Mouse (Mus musculus) embryonic facial prominence, embryonic 15.5 days (tissue): ENCODE measurements at regions not wholly inside any gene's neighbourhood (a gene's known extent, or its start where the extent isn't known, plus 50 kb on each side); places are given as distances from the start of the nearest gene placed in this dataset.

Experiments used
- ATAC-seq: fragments of 200-750 bp; cut with Nextera tagmentation; 2 replicates; pipeline ENCODE4 v1.8.0; 2017; ENCODE audit warnings: low read depth, moderate TSS enrichment; ENCODE audit not compliant: insufficient number of reproducible peaks, low FRiP score, low TSS enrichment
- H3K27ac ChIP-seq: fragments of 300-500 bp; sonication (generic); replicated peaks from 2 replicates; pipeline ENCODE4 v1.5.1; 2015; ENCODE audit warnings: mild to moderate bottlenecking, inconsistent platforms
- H3K27me3 ChIP-seq: fragments of 300-500 bp; sonication (generic); 2 replicates; pipeline ENCODE4 v1.6.1; 2015; ENCODE audit warnings: inconsistent platforms
- H3K36me3 ChIP-seq: fragments of 300-500 bp; sonication (generic); 2 replicates; pipeline ENCODE4 v1.6.1; 2015; ENCODE audit warnings: mild to moderate bottlenecking, inconsistent platforms
- H3K4me1 ChIP-seq: fragments of 300-500 bp; sonication (generic); 2 replicates; pipeline ENCODE4 v1.6.1; 2015; ENCODE audit warnings: inconsistent platforms
- H3K4me2 ChIP-seq: fragments of 300-500 bp; sonication (generic); replicated peaks from 2 replicates; pipeline ENCODE4 v1.6.1; 2015; ENCODE audit warnings: mild to moderate bottlenecking, inconsistent platforms
- H3K4me3 ChIP-seq: fragments of 300-500 bp; sonication (generic); replicated peaks from 2 replicates; pipeline ENCODE4 v1.5.1; 2015; ENCODE audit warnings: mild to moderate bottlenecking, inconsistent platforms
- H3K9ac ChIP-seq: fragments of 300-500 bp; sonication (generic); 2 replicates; pipeline ENCODE4 v1.6.1; 2015; ENCODE audit warnings: inconsistent platforms
- H3K9me3 ChIP-seq: fragments of 300-500 bp; sonication (generic); replicated peaks from 2 replicates; pipeline ENCODE4 v1.6.1; 2016; ENCODE audit warnings: inconsistent platforms
- WGBS: fragments of 180-500 bp; shearing (Covaris S2); methylation state at CpG from one replicate; pipeline ENCODE4 v1.1.7; 2015; 5-methylcytosine and 5-hydroxymethylcytosine counted together

DNA sequence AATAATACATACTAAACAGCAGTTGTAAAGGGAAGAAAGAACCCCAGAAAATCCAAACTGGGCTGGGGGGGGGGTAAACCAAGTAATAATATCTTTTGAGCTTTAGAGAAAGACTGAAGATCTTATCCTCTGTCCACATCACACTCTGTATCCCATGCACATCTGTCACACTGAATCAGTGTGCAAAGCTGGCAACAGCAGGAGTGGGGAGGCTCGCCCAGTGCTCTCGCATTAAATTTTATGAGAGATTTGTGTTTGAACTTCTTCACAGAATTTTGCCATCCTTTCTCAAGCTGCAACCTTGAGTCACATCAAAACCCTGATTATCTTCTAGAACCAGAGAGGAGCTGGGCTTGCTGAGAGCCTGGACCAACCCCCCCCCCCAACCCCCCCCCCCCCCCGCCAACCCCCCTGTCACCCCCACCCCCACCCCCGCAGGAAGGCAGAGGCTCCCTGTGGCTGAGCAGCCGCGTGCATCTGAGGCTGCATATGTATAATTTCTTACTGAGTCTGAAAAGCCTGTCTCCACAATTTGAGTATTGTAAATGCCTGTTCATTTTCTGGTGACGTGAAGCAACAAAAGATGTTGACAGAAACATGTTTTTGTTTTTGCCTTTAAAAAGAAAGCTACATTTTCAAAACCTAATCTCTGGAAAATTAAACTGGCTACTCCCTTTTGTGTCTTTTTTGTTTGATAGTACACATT is 59.0 kb upstream of the Kctd3 start:
- H3K4me3 ChIP-seq: no peak overlapping the region

DNA sequence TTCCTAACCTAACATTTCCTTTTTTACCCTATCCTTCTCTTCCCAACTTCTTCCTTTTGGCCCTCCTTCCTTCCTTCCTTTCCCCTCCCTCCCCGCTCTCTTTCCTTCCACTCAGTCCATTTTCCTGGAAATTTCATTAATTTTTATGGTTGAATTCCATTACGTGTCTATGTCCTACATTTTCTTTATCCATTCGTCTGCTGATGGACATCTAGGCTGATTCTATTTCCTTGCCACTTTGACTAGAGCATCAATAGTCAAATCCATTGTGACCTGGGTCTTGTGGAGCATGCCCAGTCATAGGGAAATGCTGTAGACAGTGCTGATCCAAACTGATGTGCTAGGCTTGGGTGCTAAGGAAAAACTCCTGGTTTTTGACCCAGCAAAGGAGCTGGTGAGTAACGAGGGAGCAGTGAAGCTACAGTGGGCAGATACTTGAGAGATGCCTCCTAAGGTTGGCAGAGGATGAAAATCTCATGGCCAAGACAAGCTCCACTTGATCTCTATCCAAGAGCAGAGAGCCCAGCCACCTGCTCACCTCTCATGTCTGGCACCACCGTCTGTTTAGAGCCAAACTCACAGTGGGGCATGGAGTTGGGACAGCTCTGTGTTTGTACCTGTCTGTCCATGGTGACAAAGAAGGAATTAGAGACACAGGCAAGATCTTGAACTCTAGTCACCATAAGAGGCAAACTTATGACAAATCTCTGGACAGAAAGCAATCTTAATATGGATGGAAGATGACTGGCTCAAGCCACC is 57.7 kb upstream of the Kctd3 start:
- Histone ChIP-seq H3K27ac (no peak overlapping the region), H3K9ac (no peak overlapping the region), H3K27me3 (no peaks in the 10 kb centered on the region), H3K9me3 (no peaks in the 10 kb centered on the region), H3K4me1 (peaks cover 5% of the 10 kb centered on the region; the same call in 1 of the 2 replicates), H3K36me3 (no peaks in the 10 kb centered on the region), H3K4me3 (no peak overlapping the region), H3K4me2 (no peak overlapping the region)
- no peak for ATAC-seq
- 83% methylated on average over 5 of the region's 5 CpGs for WGBS

More for the DNA sequence above, 59.0 kb upstream of the Kctd3 start:
- H3K9me3 ChIP-seq: no peaks in the 10 kb centered on the region
- WGBS: 31% methylated on average over 6 of the region's 7 CpGs
- ATAC-seq: no peak
- H3K4me1 ChIP-seq: peaks cover 5% of the 10 kb centered on the region; the same call in 1 of the 2 replicates
- no peaks in the 10 kb centered on the region for H3K36me3 ChIP-seq
- no peak overlapping the region for H3K4me2 ChIP-seq
- no peak overlapping the region for H3K27ac ChIP-seq
- no peak overlapping the region for H3K9ac ChIP-seq
- H3K27me3 ChIP-seq: no peaks in the 10 kb centered on the region

DNA sequence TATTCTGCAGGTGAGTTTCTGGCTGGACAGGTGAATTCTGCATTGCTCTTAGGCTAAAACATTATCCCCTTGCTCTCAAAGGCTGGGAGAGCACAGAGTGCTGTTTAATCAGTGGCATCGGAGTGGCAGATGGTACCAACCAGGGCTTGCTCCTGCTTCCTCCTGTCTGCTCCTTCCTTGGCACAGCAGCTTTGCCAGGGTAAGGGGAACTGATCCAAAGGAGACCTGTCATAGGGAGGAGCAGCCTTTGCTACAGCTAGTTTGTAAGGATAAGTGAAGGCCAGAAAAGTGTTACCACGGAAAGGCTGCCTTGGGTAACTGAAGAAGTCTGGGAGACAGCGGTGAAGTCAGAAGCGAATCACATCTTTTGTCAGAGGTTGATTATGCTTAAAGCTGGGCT is 57.0 kb upstream of the Kctd3 start:
- H3K4me1 ChIP-seq: peaks cover 5% of the 10 kb centered on the region; the same call in 1 of the 2 replicates
- H3K9me3 ChIP-seq: no peaks in the 10 kb centered on the region
- H3K4me3 ChIP-seq: no peak overlapping the region
- H3K27ac ChIP-seq: no peak overlapping the region
- no peaks in the 10 kb centered on the region for H3K27me3 ChIP-seq
- no peak overlapping the region for H3K9ac ChIP-seq
- 84% methylated on average over 4 of the region's 4 CpGs for WGBS
- H3K36me3 ChIP-seq: no peaks in the 10 kb centered on the region
- no peak overlapping the region for H3K4me2 ChIP-seq
- ATAC-seq: no peak

DNA sequence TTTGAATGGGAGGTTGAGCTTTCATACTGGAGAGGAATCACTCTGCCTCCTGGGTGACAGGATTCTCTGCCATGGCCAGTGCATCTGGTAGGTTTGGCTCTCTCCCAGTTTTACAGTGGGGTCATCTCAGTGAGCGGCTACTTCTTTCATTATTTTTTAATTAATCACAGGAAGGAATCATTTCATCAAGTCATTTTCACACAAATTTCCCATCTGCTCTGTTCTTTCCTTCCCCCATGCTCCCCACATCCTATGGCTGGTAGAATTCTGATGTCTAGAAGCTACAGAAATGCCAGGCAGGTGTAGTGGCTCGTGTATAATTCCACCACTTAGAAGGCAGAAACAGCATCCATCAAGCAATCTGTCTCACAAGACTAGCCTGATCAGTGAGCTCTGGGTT is 56.1 kb upstream of the Kctd3 start:
- Histone ChIP-seq H3K4me3 (no peak overlapping the region), H3K36me3 (no peaks in the 10 kb centered on the region), H3K27me3 (no peaks in the 10 kb centered on the region), H3K27ac (no peak overlapping the region), H3K9me3 (no peaks in the 10 kb centered on the region), H3K4me2 (no peak overlapping the region), H3K9ac (no peak overlapping the region), H3K4me1 (peaks cover 5% of the 10 kb centered on the region; the same call in 1 of the 2 replicates)
- no peak for ATAC-seq
- WGBS: 70% methylated on average over 2 of the region's 2 CpGs

DNA sequence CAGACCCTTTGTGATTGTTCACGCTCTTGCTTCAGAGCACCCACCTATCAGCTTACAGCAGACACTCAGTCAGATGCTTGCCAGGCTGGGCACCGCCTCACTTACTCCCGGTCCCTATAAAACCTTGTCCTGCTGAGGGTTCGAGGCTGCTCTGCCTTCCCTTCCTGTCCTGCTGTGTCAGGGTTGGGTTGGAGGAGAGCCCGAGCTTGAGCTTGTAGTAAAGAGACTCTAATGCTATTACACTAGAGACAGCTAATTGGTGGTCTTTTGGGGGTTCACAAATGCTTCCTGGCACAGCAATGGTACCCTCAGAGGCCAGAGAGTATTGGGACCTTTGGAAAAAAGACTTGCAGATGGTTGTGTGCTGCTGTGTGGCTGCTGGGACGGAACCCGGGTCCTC is 55.6 kb upstream of the Kctd3 start:
- Histone ChIP-seq H3K4me2 (no peak overlapping the region), H3K4me3 (no peak overlapping the region), H3K27ac (no peak overlapping the region), H3K9me3 (no peaks in the 10 kb centered on the region), H3K36me3 (no peaks in the 10 kb centered on the region), H3K4me1 (peaks cover 5% of the 10 kb centered on the region; the same call in 1 of the 2 replicates), H3K9ac (no peak overlapping the region), H3K27me3 (no peaks in the 10 kb centered on the region)
- ATAC-seq: no peak
- 82% methylated on average over 7 of the region's 7 CpGs for WGBS
